Mouse (Mus musculus) liver, embryonic 11.5 days (tissue): Measurements from ENCODE around the gene Agbl1. TPM values are rescaled to one million over a fixed set of nuclear protein-coding genes. Genes with fewer than 3 reads are reported as not detected.

Experiments
- ATAC-seq: fragments of 200-750 bp; cut with Nextera tagmentation; replicated peaks from 2 replicates; pipeline ENCODE4 v1.8.0; 2017; ENCODE audit warnings: moderate number of reproducible peaks, mild to moderate bottlenecking, moderate TSS enrichment, moderate library complexity; ENCODE audit not compliant: low FRiP score
- DNase-seq: peaks from one replicate; pipeline ENCODE4 v3.0.0-alpha.2; 2017; ENCODE audit warnings: low spot score
- H3K27ac ChIP-seq: fragments of 300-500 bp; sonication (generic); 2 replicates; pipeline ENCODE4 v1.5.1; 2014; ENCODE audit warnings: mild to moderate bottlenecking, low read depth, low read length, control low read depth
- H3K27me3 ChIP-seq: fragments of 300-500 bp; sonication (generic); replicated peaks from 2 replicates; pipeline ENCODE4 v1.6.1; 2014; ENCODE audit warnings: low read length, mixed read lengths; ENCODE audit not compliant: control insufficient read depth, insufficient read depth
- H3K36me3 ChIP-seq: fragments of 300-500 bp; sonication (generic); 2 replicates; pipeline ENCODE4 v1.6.1; 2014; ENCODE audit warnings: mild to moderate bottlenecking, low read length, moderate library complexity, mixed read lengths; ENCODE audit not compliant: control insufficient read depth, insufficient read depth
- H3K4me1 ChIP-seq: fragments of 300-500 bp; sonication (generic); replicated peaks from 2 replicates; pipeline ENCODE4 v1.6.1; 2014; ENCODE audit warnings: low read length, mixed read lengths; ENCODE audit not compliant: control insufficient read depth, insufficient read depth
- H3K4me2 ChIP-seq: fragments of 300-500 bp; sonication (generic); 2 replicates; pipeline ENCODE4 v1.6.1; 2014; ENCODE audit warnings: mild to moderate bottlenecking, control low read depth, moderate library complexity
- H3K4me3 ChIP-seq: fragments of 300-500 bp; sonication (generic); 2 replicates; pipeline ENCODE4 v1.5.1; 2014; ENCODE audit warnings: low read depth, low read length, control low read depth
- H3K9ac ChIP-seq: fragments of 300-500 bp; sonication (generic); 2 replicates; pipeline ENCODE4 v1.6.1; 2014; ENCODE audit warnings: low read depth, low read length, control low read depth
- H3K9me3 ChIP-seq: fragments of 300-500 bp; sonication (generic); 2 replicates; pipeline ENCODE4 v1.6.1; 2016; ENCODE audit warnings: low read length, inconsistent platforms, mixed read lengths; ENCODE audit not compliant: control insufficient read depth
- WGBS: fragments of 180-500 bp; shearing (Covaris S2); extraction: QIAGEN DNeasy Blood & Tissue Kit; methylation state at CpG from one replicate; pipeline ENCODE4 v1.1.7; 2014; 5-methylcytosine and 5-hydroxymethylcytosine counted together
- polyA plus RNA-seq: library from polyadenylated mRNA; unstranded; fragments of >200 nt; fragmentation: Nextera tagmentation; extraction: Ambion mirVana; gene quantifications from 2 replicates; pipeline ENCODE4 v1.2.1, GENCODE M21; 2014

The Agbl1 gene
- polyA plus RNA-seq, 1 experiment from 2014 or later = not detected

DNA sequence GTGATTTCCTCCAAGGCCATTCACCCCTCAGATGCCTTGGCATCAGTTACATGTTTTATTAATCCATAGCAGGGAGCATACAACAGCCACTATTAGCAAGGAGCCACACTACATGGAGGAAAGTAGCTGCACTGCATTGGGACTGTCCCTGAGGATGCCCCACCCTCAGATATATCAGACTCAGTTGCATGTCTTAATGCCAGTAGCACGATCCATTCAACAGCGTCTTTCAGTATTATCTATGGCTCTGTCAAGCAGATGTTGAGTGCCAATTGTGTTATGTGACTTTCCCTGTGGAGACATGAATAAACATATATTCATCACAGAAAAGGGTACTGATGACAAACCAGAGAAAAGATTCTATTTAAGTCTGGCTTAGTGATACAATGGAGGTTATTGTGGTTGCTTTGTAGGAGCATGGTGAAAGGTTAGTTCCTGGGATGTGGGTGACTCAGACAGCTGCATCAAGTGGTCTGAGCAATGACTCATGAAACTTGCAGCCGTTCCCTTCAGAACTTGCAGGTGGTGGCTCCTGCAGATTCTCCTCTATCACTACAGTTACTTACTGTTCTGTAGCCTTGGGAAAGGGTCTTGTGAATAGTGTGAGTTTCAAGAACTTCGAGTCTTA lies 178.4 kb downstream of the Agbl1 start:
- H3K4me1 ChIP-seq = no peaks in the 10 kb centered on the region
- 71% methylated on average over 4 of the region's 4 CpGs for WGBS
- ATAC-seq (no peak), DNase-seq (no peak)
- no peak overlapping the region for H3K27ac ChIP-seq
- no peak overlapping the region for H3K9ac ChIP-seq
- no peaks in the 10 kb centered on the region for H3K36me3 ChIP-seq
- H3K27me3 ChIP-seq = no peaks in the 10 kb centered on the region
- H3K9me3 ChIP-seq = no peaks in the 10 kb centered on the region
- no peak overlapping the region for H3K4me2 ChIP-seq
- H3K4me3 ChIP-seq = no peak overlapping the region

DNA sequence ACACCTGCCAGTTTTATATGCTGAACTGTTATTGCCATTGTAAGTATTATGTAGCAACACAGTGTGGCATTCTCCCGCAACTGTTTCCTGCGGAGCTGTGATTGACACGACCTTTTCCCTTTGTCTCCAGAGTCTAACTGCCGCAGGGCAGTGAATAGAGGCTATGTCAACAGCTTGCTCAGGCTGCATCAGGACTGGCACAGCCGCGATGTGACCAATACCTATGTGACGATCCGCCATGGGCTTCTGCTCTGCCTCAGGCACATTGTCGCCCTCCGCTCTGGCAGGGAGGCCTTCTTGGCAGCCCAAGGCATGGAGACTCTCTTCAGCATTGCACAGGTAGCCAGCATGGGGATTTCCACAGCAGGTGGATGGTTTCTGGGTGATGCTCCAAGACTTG lies 179.3 kb downstream of the Agbl1 start:
- ATAC-seq = no peak
- H3K4me3 ChIP-seq = no peak overlapping the region
- H3K9ac ChIP-seq = no peak overlapping the region
- H3K4me1 ChIP-seq = no peaks in the 10 kb centered on the region
- no peaks in the 10 kb centered on the region for H3K9me3 ChIP-seq
- H3K4me2 ChIP-seq = no peak overlapping the region
- no peak overlapping the region for H3K27ac ChIP-seq
- no peaks in the 10 kb centered on the region for H3K27me3 ChIP-seq
- H3K36me3 ChIP-seq = no peaks in the 10 kb centered on the region
- WGBS = 85% methylated on average over 10 of the region's 10 CpGs
- no peak for DNase-seq

DNA sequence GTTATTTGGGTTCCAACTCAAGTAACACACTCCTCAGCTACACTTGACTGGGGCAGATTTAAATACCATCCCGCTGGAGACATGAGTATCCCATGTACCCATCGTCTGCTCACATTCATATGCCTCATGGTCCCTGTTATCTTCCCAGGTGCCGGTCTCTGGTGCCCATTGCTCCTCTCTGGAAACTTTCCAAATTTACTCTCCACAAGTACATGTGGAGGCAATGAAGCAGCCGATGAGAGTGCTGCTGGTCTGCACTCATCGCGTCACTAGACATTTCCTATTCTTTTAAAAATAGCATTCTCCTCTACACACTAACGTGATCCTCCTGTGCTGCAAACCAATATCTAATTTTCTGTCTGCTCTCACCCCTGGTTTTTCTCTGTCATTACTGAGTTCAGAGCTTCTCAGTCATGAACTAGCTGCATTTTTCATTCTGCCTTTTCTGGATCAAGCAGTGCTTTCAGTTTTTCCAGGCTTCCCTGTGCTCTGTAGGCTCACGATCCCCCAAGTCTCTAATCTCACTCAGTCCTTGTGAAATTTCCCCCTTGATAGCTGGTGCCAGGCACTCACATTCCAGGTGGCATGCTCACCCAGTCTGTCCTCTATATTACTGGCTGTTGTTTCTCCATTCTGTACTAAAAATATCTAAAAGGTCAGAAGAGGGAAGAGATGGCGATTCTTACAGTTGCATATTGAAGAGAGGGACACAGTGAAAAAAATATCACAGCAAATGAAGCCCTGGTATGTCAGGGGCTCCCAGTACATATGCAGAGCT lies 180.9 kb downstream of the Agbl1 start:
- ATAC-seq (no peak), DNase-seq (no peak)
- H3K27ac ChIP-seq = no peak overlapping the region
- no peak overlapping the region for H3K4me3 ChIP-seq
- H3K36me3 ChIP-seq = no peaks in the 10 kb centered on the region
- H3K9me3 ChIP-seq = no peaks in the 10 kb centered on the region
- H3K9ac ChIP-seq = no peak overlapping the region
- no peaks in the 10 kb centered on the region for H3K27me3 ChIP-seq
- no peak overlapping the region for H3K4me2 ChIP-seq
- no peaks in the 10 kb centered on the region for H3K4me1 ChIP-seq
- WGBS = 73% methylated on average over 9 of the region's 9 CpGs

DNA sequence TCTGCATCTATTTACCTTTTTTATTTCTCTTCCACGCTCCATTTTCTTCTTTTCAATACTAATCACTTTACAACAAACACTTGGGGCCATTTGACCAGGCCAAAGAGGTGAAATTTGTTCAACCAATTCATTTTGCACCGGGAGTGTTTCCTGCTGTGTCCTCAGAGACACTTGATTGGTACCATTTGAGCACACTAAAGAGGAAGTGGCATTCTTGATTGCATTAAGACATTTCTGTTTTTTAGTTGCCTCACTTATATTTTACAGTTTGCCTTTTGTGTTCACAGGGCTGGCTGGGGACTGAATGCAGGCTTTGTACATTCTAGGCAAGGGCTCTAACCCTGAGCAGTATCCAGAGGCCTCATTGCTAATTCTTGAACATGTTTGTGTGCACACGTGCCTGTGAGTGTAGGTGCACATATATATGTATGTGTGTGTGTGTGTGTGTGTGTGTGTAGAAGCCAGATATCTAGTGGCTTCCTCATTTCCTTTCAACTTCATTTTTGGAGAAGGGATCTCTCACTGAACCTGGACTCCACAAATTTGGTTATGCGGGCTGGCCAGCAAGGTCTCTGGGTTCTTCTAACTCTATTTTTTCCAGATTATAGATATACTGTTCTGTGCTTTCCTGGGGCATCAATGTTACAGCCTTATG lies 182.4 kb downstream of the Agbl1 start:
- 71% methylated on average over 4 of the region's 4 CpGs for WGBS
- Histone ChIP-seq H3K9ac (no peak overlapping the region), H3K9me3 (no peaks in the 10 kb centered on the region), H3K4me2 (no peak overlapping the region), H3K36me3 (no peaks in the 10 kb centered on the region), H3K4me1 (no peaks in the 10 kb centered on the region), H3K27me3 (no peaks in the 10 kb centered on the region), H3K27ac (no peak overlapping the region), H3K4me3 (no peak overlapping the region)
- no peak for DNase-seq
- no peak for ATAC-seq

DNA sequence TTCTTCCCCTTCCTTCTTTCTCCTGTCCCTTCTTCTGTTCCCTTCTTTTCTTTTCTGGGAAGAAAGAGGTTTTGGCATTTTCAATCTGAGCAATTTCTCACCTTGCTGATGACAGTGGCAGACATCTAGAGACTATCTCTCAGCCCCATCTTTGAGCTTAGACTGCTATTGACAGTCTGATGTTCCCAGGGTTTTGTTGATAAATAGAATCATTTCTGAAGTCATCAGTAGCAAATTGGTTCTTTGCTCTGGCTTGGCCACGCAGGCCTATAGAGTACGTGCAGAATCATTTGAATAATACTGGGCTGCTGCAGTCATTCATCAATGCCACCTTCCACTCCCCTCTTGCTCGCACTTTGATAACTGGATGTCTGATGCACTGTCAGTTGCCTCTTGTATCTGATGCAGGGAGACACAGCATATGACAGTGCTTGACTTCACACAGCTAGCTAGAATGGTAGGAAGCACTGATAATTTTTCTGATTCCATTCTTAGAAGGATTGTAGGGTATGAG lies 186.5 kb downstream of the Agbl1 start:
- Histone ChIP-seq H3K27ac (no peak overlapping the region), H3K4me1 (no peaks in the 10 kb centered on the region), H3K4me3 (no peak overlapping the region), H3K27me3 (no peaks in the 10 kb centered on the region), H3K4me2 (no peak overlapping the region), H3K36me3 (no peaks in the 10 kb centered on the region), H3K9ac (no peak overlapping the region), H3K9me3 (no peaks in the 10 kb centered on the region)
- WGBS = 62% methylated on average over 3 of the region's 3 CpGs
- ATAC-seq (no peak), DNase-seq (no peak)

DNA sequence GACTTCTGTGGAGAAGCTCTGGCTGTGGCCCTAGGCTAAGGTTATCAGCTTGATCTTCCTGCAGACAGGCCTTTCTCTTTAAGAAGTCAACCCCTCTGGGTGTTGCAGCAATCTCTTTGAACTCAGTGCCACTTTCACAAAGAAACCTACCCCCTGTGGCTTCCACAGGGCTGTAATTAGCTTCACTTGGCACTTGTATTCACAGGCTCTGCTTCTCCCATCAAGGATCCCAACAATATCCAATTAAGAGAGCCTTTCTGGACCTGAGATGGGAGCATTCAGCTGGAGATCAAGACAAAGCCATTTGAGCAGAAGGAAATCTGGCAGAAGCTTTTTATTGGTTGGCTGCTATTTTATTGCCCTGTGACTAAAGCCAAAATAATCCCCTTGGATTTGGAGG lies 208.9 kb downstream of the Agbl1 start:
- no peak overlapping the region for H3K27ac ChIP-seq
- no peaks in the 10 kb centered on the region for H3K4me1 ChIP-seq
- DNase-seq (no peak), ATAC-seq (no peak)
- H3K36me3 ChIP-seq = no peaks in the 10 kb centered on the region
- H3K4me2 ChIP-seq = no peak overlapping the region
- no peak overlapping the region for H3K4me3 ChIP-seq
- no peak overlapping the region for H3K9ac ChIP-seq
- no peaks in the 10 kb centered on the region for H3K9me3 ChIP-seq
- no peaks in the 10 kb centered on the region for H3K27me3 ChIP-seq

DNA sequence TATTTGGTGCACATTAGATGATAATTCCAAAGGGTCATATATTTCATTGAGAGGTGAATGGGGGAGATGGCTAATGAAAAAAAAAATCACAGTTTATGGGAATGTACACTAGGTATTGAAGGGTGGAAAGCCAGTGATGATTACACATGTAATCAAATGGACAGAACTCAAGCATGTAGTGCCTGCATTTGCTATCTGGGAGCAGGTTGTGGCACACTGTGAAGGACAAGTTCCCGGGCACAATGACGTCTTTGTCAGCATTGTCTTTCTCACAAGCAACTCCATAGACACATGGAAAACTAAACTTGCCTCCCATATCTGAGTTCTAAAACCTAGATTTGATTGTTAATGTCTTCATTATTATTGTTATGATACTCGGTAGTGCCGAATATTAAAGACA lies 209.3 kb downstream of the Agbl1 start:
- no peak overlapping the region for H3K4me3 ChIP-seq
- no peaks in the 10 kb centered on the region for H3K9me3 ChIP-seq
- DNase-seq (no peak), ATAC-seq (no peak)
- H3K4me2 ChIP-seq = no peak overlapping the region
- no peaks in the 10 kb centered on the region for H3K27me3 ChIP-seq
- no peaks in the 10 kb centered on the region for H3K36me3 ChIP-seq
- 78% methylated on average over 4 of the region's 4 CpGs for WGBS
- no peaks in the 10 kb centered on the region for H3K4me1 ChIP-seq
- no peak overlapping the region for H3K27ac ChIP-seq
- no peak overlapping the region for H3K9ac ChIP-seq

DNA sequence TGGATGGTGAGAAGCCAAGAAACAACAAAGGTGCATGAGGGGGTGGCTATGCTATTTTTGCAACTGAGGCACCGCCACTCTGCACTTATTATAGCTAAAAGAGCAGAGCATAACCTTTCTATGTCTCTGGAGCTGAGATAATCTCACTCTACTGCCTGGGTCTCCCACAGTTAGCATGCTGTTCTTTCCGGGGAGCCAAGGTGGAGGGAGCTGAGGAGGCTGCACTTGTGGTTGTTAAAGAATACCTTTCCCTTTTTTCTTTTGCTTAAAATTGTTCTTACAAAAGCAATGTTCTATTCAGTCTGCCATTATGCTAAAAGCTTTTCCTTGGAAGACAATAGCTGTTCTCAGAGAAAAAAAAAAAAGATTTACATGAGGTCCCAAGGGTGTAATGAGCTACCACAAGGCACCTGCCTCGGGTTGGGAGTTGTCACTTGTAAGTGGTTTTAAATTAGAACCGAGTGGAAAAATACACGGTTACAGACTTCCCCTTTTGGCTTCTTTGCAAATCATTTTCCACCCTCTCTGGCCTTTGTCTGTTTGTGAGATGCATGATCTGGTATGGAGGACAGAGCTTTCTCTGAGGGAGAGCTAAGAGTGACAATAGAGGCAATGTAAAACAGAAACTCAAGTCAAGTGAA lies 232.8 kb downstream of the Agbl1 start:
- no peak overlapping the region for H3K4me3 ChIP-seq
- H3K9ac ChIP-seq = no peak overlapping the region
- no peaks in the 10 kb centered on the region for H3K36me3 ChIP-seq
- H3K4me1 ChIP-seq = no peaks in the 10 kb centered on the region
- H3K27ac ChIP-seq = no peak overlapping the region
- DNase-seq (no peak), ATAC-seq (no peak)
- no peaks in the 10 kb centered on the region for H3K27me3 ChIP-seq
- no peak overlapping the region for H3K4me2 ChIP-seq
- no peaks in the 10 kb centered on the region for H3K9me3 ChIP-seq
- 63% methylated on average over 5 of the region's 5 CpGs for WGBS
